Mouse (Mus musculus) erythroblast, adult 5-6 weeks (primary cell): ENCODE results near the gene Sytl3. TPM values are rescaled to one million over a fixed set of nuclear protein-coding genes. Genes with fewer than 3 reads are reported as not detected.

Experiments
- ATAC-seq: replicated peaks from 2 replicates; pipeline ENCODE4 v1.8.0; 2016; ENCODE audit warnings: moderate number of reproducible peaks, mild to moderate bottlenecking, moderate TSS enrichment, inconsistent platforms; ENCODE audit not compliant: poor library complexity, low FRiP score, severe bottlenecking
- total RNA-seq, 2 experiments: library from RNA; stranded (forward) in 1 of 2; stranded (reverse) in 1 of 2; fragments of 150-400 nt in 1 of 2; fragments of 200-764, 138-1000 nt in 1 of 2; gene quantifications; 2 replicates each; pipeline versions ENCODE4 v1.2.3 to v1.2.4; 2015 to 2017; ENCODE audit warnings: low replicate concordance in 2 of 2

Sytl3 gene
- total RNA-seq, 2 experiments from 2014 or later = 3.3 TPM; not detected in 1

GRCm38 (mm10) chr17:6731634-6732033 lies 72.7 kb downstream of the Sytl3 start:
- no peak for ATAC-seq

GRCm38 (mm10) chr17:6732665-6733064 lies 73.8 kb downstream of the Sytl3 start:
- no peak for ATAC-seq

- ATAC-seq = no peak
Measured at GRCm38 (mm10) chr17:6733322-6733875, 74.5 kb downstream of the Sytl3 start.

GRCm38 (mm10) chr17:6734746-6735441 lies 76.0 kb downstream of the Sytl3 start:
- ATAC-seq = no peak

- no peak for ATAC-seq
Measured at GRCm38 (mm10) chr17:6736306-6737272, 77.7 kb downstream of the Sytl3 start.

GRCm38 (mm10) chr17:6737273-6737997 lies 78.5 kb downstream of the Sytl3 start:
- ATAC-seq = no peak

GRCm38 (mm10) chr17:6738836-6739235 lies 79.9 kb downstream of the Sytl3 start:
- no peak for ATAC-seq

- ATAC-seq = no peak
Measured at GRCm38 (mm10) chr17:6739266-6739665, 80.4 kb downstream of the Sytl3 start.

- no peak for ATAC-seq
Measured at GRCm38 (mm10) chr17:6739756-6740155, 80.9 kb downstream of the Sytl3 start.

- ATAC-seq = no peak
Measured at GRCm38 (mm10) chr17:6740331-6741170, 81.7 kb downstream of the Sytl3 start.

- no peak for ATAC-seq
Measured at GRCm38 (mm10) chr17:6741271-6741670, 82.4 kb downstream of the Sytl3 start.

GRCm38 (mm10) chr17:6742083-6743038 lies 83.5 kb downstream of the Sytl3 start:
- ATAC-seq = no peak

- no peak for ATAC-seq
Measured at GRCm38 (mm10) chr17:6743039-6743575, 84.2 kb downstream of the Sytl3 start.

GRCm38 (mm10) chr17:6743787-6744239 lies 84.9 kb downstream of the Sytl3 start:
- no peak for ATAC-seq

- no peak for ATAC-seq
Measured at GRCm38 (mm10) chr17:6744366-6744765, 85.5 kb downstream of the Sytl3 start.

GRCm38 (mm10) chr17:6744871-6745270 lies 86.0 kb downstream of the Sytl3 start:
- no peak for ATAC-seq

- ATAC-seq = no peak
Measured at GRCm38 (mm10) chr17:6745503-6745902, 86.6 kb downstream of the Sytl3 start.

GRCm38 (mm10) chr17:6745975-6746374 lies 87.1 kb downstream of the Sytl3 start:
- ATAC-seq = no peak
